Mouse (Mus musculus) urinary bladder, postnatal 25 days (tissue): Measurements from ENCODE around the gene Cmip.

Experiments
- DNase-seq: peaks from one replicate; pipeline ENCODE4 v3.0.0; 2022; ENCODE audit warnings: low spot score

Cmip gene

DNA sequence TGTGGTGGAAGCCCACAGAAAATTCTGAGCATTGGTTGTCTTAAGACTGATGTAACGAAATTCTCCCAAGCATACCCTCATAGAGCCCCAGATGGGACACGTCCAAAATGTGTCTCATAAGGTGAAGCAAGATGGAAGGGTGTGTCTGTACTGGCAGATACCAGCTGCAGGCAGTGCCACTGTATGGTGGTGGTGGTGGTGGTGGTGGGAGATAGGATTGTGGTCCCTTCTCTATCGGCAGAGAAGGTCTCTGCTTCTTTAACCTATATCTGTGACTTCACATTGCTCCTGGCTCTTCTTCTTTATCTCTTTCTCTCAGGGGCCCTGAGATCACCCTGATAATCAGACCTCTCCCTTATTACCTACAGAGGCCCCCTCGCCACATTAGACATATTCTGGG is 92.7 kb downstream of the Cmip start:
- DNase-seq = no peak

DNA sequence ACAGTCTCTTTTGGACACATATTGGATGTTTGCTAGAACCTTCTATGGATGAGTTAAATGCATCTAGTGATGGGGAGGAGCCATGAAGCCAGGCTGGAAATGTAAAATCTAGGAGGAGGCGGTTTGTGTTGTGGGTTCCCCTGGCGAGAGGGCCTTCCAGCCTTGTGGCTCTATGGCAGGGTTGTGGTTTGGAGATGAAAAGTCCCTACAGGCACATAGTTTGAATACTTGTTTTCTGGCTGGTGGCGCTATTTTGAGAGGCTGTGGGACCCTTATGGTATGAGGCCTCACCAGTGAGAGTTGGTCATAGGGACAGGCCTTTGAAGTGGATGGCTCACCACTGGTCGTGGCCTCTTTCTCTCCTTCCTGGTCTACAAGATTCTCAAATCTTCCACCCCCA is 95.2 kb downstream of the Cmip start:
- DNase-seq = no peak

DNA sequence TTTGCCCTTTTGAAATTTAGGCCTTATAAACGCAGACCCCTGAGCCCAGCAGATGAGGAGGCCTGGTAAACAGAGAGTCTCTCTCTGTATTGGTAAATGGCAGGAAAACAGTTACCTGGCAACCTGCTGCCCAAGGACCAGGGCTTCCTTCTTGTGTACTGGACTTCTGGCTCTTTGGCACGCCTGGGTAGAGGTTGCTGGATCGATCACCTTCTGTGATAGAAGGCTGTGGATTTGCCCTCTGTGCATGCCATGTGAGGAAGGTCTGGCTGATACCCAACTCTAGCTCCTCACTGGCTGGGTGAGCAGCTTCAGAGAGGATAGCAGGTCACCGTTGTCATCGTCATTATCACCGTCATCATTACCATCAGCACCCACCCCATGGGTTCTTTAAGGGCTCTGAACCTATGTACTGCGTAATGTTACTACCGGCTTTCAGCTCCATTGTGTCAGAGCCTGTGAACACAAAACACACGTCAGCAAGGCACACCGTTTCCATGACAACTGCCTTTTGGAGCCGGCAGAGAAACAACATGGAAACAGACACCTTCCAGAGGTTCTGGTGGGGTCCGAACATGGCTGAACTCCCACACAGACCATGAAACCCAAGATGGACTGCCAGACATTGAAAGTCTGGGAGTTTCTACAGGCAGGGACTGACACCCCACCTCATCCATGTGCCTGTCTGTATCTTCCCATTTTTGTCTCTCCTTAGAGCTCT is 98.4 kb downstream of the Cmip start:
- DNase-seq = no peak

DNA sequence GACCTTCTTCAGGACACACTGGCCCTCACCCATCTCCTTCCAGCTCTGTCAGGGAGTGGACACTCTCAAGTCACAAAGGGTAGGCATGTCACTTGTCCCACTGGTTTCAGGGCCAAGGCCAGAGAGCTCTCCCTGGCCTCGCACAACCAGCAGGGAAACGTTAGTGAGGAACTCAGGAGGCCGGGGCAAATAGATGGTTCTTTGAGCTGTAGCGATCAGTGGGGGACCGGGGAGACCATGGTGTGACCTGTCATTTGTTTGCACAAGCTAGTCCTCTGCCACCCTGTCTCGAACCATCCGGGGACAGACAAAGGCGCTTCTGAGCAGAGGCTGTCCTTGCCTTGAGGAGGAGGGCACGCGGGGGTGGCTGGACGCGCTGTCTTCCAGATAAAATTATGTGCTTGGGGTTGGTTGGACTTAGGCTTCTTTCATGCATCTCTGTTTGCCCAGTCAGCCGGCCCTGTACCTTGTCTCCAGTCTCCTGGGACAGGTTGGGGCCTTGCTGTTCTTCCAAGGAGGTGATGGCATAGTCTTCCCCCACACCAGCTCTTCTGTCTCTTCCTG is 99.3 kb downstream of the Cmip start:
- DNase-seq = no peak

DNA sequence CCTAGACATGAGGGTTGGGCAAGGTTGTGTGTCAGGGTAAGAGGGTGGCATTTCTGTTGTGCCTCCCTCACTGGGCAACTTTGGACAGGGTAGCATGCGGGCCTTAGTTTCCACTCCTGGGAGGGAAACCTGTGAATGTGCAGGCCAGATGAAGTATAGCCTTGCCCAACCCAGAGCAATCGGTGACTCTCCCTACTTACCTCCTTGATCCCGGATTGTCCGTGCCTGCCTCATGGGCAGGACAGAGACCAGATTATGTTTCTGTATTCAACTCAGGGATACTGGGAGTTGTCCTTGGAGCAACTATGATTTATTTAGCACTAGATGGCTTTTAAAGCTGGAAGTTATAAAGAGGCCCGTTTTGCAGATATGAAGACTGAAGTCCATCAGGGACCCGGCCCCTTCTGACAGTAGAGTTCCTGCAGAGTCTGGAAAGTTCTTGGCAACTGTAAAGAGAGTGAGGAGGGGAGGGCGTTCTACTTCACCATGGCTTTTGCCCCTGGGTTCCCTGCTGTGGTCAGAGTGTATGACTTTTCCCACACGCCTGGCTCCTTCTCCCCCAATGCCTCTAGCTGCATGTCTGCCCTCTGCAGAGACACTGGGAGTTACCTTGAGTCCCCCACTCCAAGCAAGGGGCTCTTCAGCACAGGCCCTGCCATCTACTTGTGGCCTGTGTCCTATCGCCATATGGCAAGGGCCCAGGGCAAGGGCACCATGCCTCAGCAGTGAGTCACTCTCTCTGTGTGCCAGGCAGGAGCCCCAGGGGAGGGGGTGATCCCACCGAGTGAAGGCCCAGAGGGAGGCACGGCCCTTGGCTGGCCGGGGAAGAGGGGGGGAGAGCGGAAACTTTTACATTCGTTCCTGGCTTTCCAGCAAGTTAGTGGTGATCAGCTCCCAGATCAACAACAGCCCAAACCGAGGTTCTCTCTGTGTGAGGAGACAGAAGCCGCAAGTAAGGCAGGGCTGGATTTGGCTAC is 100.9 kb downstream of the Cmip start:
- no peak for DNase-seq

DNA sequence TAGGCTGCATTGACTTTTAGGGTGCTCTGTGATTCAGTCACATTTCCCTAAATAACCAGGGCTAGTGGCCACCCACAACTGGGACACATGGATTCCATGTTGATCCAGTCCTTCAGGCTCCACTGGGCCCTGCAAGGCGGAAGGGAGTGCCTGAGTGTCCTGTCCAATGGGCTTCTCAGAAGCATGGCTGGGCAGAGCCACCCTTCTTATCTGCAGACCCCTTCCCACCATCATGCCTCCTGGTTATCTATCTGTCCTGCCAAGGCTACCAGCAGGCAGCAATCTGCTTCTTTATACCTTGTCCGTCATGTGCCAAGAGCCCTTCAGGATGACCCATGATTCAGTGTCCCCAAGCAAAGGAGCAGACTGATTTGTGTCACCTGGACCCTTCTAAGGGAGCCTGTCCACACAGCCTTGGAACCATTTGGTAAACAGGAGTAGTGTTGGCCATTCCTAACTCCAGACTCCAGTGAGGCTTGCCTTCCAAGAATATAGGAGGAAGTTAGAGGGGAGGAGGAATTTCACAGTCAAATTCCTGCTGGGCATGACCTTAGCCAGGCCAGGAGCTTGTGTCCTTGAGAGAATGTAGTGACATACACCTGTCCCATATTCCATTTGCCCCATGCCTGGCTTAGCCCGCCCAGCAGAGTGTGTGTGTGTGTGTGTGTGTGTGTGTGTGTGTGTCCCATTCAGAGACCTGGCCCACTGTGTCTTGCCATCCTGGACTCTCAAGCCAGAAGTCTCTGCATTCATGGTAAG is 103.5 kb downstream of the Cmip start:
- DNase-seq = no peak

DNA sequence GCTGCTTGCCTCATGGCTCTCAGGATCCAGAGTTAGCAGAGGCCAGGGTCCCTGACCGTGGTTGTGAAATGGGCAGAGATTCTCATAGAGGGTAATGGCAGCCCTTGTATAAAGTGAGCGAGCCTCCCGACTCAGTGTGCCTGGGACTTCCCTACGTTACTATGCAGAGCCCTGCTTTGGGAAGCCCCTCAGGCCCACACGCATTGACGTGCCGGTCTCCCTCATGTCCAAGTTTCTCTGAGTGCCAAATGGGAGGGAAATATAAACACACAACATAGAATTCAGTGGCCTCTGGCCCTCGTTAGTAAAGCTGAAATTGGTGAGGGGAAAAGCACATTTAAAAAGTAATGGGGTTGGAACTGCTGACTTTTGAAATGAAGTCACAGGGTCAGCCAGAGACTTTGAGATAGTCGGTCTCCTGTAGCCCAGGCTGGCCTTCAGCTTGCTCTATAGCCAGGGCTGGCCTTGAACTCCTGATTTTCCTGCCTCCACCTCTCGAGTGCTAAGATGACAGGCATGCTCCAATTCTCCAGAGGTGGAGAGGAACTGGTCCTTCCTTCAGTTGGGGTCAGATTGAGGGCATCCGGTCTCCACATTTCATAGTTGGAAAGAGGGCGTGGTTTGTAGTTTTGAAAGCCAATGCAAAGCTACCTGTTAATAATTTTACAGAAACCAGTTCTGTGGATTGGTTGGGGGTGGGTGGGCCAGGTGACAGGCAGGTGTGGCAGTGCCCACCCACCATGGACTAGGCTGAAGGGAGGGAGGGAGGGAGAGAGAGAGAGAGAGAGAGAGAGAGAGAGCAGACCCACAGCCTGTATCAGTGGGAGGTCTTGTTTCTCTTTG is 105.0 kb downstream of the Cmip start:
- DNase-seq = no peak

DNA sequence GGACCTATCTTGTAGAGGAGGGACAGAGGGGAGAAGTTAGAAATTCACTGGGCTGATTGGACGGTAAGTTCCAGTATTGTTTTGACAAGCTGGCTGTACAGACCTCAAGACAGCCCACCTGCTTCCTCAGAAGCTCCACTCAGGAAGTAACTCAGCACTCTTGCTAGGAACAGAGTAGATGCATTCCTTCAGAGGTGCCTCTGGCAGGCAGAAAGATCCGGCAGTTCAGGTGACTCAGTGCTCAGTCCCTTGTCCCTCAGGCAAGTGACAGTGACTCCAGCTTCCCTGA is 105.5 kb downstream of the Cmip start:
- no peak for DNase-seq

DNA sequence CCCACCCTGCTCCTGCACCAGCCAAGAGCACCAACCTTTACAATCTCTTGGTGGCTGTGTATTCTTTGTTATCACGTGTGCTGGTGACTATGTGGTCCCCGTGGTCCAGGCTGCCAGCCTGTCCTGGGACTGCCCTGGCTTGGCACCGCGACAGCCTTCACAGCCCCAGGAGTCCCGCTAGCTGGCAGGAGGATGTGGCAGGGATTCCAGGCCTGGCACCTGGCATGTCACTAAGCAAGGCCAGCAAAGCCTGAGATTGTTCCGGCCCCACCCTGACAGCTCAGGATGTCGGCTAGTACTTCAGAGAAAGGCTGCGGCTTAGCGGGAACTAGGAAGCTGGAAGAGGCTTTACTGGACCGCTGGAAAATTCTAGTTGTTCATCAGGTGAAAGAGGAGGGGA is 106.4 kb downstream of the Cmip start:
- no peak for DNase-seq

DNA sequence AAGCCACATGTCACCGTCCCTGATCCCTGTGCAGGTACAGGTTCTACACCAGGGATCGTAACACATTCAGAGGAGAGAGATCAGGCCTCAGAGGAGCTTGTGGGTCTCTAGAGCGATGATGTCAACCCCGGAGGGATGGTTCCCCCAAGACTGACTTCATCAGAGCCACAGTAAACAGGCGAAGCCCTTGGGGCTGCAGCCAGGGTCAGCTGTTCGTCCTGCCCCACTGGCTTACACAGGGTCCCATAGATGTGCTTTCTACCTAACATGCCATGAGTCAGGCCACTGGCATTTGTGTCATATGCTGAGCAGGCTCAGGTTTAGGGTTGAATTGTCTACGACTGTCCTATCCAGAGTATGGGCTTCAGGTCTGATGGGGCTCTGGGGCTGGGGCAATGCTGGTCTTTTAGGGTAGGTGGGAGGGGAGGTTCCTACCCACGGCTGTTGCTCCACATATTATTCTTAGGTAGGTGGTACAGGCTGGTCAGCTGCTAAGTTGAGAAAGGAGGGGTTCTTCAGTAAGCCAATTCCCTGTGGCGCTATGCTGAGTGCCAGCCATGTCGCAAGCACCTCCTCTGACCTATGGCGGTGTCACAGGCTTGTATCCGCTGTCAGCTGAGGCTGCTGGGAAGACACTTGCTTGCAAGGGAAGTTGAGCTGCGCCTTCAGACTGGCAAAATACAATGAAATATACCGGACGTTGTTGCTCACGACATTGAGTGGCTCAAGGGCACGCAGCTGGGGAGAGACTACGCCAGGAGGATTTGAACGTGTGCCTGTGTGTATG is 107.7 kb downstream of the Cmip start:
- no peak for DNase-seq

DNA sequence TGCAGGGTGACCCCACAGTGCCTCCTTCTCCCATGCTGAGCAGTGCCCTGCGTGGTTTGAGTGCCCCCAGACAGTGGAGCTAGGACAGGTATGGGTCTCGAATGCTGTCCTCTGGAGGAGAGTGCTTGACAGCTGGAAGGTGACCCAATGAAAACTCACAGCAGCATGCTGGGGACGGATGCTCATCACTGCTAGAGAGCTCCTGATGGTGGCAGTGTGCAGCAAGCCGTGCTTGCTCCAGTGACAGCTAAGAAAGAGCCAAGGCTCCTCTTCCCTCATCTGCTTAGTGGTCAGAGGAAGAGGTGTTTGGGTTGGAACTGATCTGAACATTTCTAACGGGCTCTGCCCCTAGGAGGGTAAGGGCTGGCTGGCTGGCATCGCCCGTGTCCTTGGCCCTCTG is 109.6 kb downstream of the Cmip start:
- DNase-seq = no peak

DNA sequence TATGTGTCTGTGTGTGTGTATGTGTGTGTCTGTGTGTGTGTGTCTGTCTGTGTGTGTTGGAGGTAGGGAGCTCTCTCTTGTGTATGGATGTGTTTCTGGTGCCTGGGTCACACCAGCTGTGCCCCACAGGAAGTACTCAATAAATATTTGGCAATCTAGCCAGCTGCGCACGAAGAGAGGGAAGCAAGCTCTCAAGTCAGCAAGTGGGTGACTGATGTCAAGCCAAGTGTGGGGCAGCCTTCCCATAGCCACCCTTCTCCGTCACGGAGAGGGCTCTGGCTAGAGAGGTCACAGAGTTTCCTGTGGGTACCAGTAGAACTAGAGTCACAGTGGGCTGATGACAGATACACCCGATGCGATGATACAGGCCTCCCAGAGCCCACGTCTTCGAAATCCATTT is 110.6 kb downstream of the Cmip start:
- no peak for DNase-seq

DNA sequence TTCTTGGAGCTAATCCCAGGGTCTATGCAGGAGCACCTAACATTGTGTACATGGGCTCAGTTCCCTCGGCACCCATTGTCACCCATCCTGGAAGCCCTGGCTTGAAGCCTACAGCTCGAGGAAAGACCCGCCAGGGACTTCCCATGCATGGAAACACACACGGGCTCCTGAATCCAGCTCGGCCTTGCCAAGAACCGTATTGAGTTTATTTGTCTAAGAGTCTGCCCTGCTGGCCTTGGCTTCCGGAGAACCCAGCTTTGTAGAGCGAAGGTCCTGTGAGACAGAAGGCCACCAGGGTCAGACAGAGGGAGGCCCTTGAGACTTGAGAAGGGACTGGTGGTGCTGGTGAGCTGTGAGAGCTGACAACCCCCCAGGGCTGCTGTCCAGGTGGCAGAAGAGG is 111.9 kb downstream of the Cmip start:
- DNase-seq = no peak

DNA sequence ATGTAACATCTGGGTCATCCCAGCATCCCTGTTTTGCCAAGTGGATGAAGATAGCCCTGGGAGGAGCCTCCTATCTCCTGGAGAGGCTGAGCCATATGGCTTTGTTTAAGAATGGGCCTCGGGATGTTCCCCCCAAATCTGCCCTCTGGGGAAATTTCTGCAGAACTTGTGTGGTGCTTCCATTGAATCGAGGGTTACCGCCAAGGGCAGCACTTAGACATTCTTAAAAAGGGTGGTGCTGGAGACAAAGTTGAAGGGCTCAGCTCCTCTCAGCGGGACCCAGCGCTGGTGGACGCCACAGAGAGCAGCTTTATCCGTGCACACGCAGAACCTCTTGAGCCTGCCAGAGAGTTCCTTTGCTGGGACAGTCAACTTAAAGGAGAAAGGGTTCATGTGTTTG is 113.1 kb downstream of the Cmip start:
- DNase-seq = no peak

DNA sequence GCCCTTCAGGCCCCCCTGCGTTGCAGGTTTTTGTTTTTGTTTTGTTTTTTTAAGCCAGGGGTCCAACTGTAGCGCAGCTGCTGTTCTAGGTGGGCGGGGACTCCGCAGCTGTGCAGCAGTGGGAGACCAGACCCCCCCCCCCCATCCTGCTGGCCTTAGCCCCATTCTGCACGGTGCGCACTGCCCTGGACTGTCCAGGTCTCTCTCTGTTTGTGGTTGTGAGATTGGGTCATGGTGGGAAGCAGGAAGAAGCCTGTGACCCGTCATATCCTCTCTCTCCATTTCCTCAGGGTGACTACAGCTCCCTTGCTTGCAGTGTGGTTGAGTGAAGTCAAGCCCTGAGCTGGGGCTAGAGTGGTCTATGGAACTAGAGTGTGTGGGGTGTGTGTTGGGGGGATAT is 114.3 kb downstream of the Cmip start:
- no peak for DNase-seq

DNA sequence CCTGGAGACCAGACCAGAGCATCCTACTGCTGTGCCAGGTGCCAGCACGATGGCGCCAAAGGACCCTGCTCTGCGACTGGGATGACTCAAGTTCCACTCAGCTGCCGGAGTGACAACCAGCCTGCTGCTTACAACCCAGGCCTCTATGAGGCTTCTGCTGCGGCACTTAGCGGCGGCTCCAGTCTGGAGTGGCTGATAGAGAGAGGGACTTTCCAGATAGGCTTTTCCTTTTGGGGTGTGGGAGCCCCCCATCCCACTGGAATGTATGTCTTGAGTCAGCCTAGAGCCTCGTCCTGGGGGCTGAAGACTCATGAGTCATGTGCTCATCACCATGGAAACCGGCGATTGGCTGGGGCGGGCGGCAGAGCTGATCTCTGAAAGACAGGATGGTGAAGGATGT is 115.2 kb downstream of the Cmip start:
- no peak for DNase-seq

DNA sequence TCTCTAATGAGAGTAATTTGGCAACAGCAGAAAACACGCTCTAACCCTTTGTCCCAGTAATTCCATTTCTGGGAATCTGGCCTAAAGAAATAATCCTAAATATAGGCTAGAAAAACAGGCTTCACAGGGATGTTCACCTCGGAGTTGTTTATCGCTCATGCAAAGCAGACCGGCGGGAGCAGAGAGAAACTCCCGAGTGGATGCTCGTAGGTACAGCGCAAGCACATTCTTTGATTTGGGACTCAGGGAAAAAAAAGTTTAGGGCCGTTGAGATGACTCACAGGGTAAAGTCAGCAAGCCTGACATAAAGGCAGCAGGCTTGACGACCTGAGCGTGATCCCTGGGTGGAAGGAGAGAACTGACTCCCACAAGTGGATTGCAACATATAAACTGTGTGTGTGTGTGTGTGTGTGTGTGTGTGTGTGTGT is 116.2 kb downstream of the Cmip start:
- no peak for DNase-seq

DNA sequence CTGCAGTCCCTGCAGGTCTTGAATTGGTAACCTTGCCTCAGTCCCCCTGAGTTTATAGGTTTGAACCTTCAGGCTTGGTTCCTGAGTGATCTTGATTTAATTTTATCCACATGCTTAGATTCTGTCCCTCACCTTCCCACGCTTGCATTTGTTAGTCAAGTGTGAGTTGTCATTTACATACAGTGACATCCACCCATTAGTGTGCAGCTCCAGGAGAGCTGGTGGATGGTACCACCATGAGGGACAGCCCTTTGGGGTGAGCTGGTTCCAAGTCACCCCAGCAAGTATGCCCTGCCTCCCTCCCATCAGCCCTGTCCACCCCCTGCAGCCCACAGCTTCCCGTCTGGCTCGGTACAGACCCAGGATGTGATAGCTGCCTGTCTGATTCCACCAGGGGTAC is 117.2 kb downstream of the Cmip start:
- DNase-seq = no peak

DNA sequence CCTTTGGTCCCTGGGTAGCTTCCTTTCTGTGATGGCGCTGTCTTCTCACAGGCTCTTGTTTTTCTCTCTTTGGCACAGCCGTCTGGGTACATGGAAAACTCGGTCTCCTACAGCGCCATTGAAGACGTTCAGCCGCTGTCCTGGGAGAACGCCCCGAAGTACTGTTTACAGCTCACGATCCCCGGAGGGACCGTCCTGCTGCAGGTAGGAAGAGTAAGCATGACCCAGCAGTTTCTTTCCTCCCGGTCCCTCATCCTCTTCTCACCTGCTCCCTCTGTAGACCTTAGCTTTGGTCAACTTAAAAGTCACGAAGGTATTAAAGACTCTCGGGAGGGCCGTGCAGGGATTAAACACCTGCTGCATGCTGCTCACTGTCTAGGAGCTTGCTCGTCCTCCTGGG is 120.1 kb downstream of the Cmip start:
- no peak for DNase-seq

DNA sequence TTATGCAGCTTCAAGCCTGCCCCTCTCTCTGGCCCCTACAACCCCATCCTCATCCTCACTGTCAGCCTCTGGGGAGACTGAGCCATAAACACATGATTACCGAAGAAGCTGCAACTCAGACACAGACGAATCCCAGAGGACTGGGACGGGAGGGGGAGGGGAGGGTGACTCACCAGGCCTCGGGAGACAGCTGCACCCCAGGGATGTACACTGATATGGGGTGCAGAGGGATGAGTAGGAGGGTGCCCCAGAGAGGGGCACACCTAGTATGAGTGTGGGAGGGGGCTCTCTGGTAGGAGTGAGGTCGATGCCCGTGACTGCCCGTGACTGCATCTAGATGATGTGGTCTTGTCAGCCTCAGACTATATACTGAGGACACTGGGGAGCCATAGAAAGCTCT is 121.8 kb downstream of the Cmip start:
- DNase-seq = no peak

DNA sequence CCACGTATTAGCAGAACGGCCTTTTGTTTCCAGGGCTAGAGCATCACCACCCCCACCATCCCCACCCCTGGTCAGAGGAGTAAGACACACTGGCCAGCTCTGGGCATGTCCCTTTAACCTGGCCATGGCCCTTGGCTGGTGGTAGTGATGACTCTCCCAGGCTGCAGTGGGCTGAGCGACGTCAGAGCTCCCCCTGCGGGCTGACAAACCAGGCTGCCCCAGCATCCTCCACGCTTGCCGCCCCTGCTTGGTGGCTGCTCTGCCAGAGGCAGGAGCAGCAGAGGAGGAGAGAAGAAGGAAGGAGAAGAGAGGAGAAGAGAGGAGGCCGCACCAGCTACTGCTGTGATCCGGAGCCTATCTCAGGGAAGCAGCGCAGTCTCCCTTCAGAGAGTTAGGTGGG is 122.3 kb downstream of the Cmip start:
- peak; percentile 37 for DNase-seq
